In the genomic region with DNA sequence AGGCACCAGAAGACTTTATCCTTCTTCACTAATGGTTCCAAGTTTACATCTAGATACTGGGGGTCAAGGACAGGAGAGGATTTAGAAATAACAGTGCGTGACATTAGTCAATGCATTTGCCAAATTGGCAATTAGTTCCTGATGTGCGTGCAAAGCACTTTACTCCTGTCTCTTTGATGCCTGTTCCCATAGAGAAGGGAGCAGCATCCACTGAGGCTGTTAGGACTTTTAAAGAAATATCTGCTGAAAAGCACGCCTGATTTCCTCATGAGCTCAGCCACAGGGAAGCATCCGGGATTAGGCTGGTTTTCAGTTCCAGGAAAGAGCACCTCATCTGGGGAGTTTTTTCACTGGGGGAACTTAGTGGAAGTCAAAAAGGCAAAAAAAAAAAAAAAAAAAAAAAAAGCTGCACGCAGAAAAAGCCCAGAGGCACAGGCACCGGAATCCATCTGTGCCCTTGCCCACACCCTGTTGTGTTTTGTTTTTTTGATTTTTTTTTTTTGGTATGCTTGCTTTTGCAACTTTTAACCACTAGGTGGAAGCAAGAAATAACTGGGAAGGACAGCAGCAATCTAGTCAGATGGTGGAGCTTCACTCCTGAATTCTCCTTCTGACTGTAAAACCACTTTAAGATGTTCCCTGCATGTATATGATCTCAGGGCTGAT, we compare ENCODE assay signal across 7 mouse cellular contexts. TPM values are rescaled to one million over a fixed set of nuclear protein-coding genes. Genes with fewer than 3 reads are reported as not detected.
DNase-seq lines count a peak whose midpoint lies in the region; ATAC-seq lines count a peak whose summit lies in the region.

No protein-coding gene starts in this region.

- H3K9me3 ChIP-seq in heart, embryonic 11.5 days (replicated peaks; ENCODE audit: control insufficient read depth, low read length): no peaks in the 10 kb centered on the region
- no peaks in the 10 kb centered on the region for H3K9me3 ChIP-seq in limb, embryonic 13.5 days

- DNase-seq in thymus, postnatal 14 days: peak; percentile 23
- DNase-seq in thymus, adult 18-20 months: no peak
- peak; percentile 93 for DNase-seq in cerebellum, adult 9-10 months
- peak; percentile 39 for DNase-seq in neural tube, embryonic 10.5 days (ENCODE audit: extremely low spot score, low spot score)
- no peak for DNase-seq in frontal cortex, postnatal 36 days (ENCODE audit: low spot score in 2 of 2)

- H3K4me1 ChIP-seq in heart, embryonic 11.5 days (ENCODE audit: control insufficient read depth, insufficient read depth, low read length): peaks cover 6% of the 10 kb centered on the region
- H3K4me1 ChIP-seq in limb, embryonic 13.5 days: peaks cover 38% of the 10 kb centered on the region

- no peak for ATAC-seq in heart, embryonic 11.5 days (replicated peaks; ENCODE audit: insufficient number of reproducible peaks, low FRiP score, low TSS enrichment)
- ATAC-seq in limb, embryonic 13.5 days (ENCODE audit: low FRiP score, low read depth): no peak

- H3K9ac ChIP-seq in heart, embryonic 11.5 days (ENCODE audit: low read depth, low read length): no peak overlapping the region
- H3K9ac ChIP-seq in limb, embryonic 13.5 days: no peak overlapping the region

- no peak overlapping the region for H3K27ac ChIP-seq in heart, embryonic 11.5 days (ENCODE audit: low read depth, low read length)
- no peak overlapping the region for H3K27ac ChIP-seq in limb, embryonic 13.5 days

- no peak overlapping the region for H3K4me3 ChIP-seq in heart, embryonic 11.5 days (ENCODE audit: low read depth, low read length)
- no peak overlapping the region for H3K4me3 ChIP-seq in limb, embryonic 13.5 days

- peaks cover 9% of the 10 kb centered on the region for H3K27me3 ChIP-seq in heart, embryonic 11.5 days (ENCODE audit: control insufficient read depth, insufficient read depth, low read length)
- H3K27me3 ChIP-seq in limb, embryonic 13.5 days: peaks cover 8% of the 10 kb centered on the region; the same call in 1 of the 2 replicates

- H3K4me2 ChIP-seq in heart, embryonic 11.5 days: peak overlapping the region; percentile 36
- peak overlapping the region; percentile 45 for H3K4me2 ChIP-seq in limb, embryonic 13.5 days (replicated peaks)

- WGBS in heart, embryonic 11.5 days (ENCODE audit: insufficient replicate concordance): 13% methylated on average over 6 of the region's 6 CpGs
- WGBS in limb, embryonic 13.5 days: 10% methylated on average over 6 of the region's 6 CpGs

- no peaks in the 10 kb centered on the region for H3K36me3 ChIP-seq in heart, embryonic 11.5 days (ENCODE audit: control insufficient read depth, insufficient read depth, low read length)
- no peaks in the 10 kb centered on the region for H3K36me3 ChIP-seq in limb, embryonic 13.5 days

RNA-seq across cellular contexts. Expression of a gene that starts 59.8 kb away (rescaled TPM):
- 0.50 TPM in 1 of 2 replicates, not detected in the other for polyA plus RNA-seq in heart, embryonic 11.5 days (2014; fragmentation: Nextera tagmentation; extraction: Ambion mirVana)
- 0.15 and 0.43 TPM in 2 replicates for polyA plus RNA-seq in limb, embryonic 13.5 days (2015; fragmentation: Nextera tagmentation; extraction: Ambion mirVana)

Comparison
In these comparisons a context has a peak if more than half of its experiments do, and no peak if none do; other contexts are left out.
1. DNase-seq: peak in thymus, postnatal 14 days (single experiment), cerebellum, adult 9-10 months (single experiment) and neural tube, embryonic 10.5 days (single experiment); none in thymus, adult 18-20 months (0 of 2) and frontal cortex, postnatal 36 days (0 of 2).